Mouse (Mus musculus): Measurements from ENCODE around the gene Mtmr11.

The Mtmr11 gene

DNA sequence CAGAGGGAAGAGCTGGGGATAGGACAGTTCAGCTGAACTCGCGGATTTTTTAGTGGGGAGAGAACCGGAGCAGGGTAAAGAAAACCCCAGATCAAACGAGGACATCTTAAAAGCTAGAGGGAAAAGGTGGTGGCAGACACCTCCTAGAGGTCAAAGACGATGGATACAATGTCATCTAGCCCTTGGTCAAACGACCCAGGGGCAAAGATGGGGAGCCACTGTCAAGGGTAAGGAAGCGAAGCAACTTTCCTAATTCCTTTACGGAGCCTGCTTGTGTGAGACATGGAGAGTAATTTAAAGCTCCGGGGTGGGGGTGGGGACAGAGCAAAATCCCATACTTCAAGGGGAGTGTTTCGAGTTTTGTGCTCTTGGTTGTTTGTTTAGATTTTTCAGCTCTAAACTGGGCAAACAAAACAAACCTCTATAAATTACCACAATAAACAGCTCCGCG lies 57.4 kb downstream of the Mtmr11 start:
- DNase-seq (ENCODE audit: low spot score) = peak; percentile 63

DNA sequence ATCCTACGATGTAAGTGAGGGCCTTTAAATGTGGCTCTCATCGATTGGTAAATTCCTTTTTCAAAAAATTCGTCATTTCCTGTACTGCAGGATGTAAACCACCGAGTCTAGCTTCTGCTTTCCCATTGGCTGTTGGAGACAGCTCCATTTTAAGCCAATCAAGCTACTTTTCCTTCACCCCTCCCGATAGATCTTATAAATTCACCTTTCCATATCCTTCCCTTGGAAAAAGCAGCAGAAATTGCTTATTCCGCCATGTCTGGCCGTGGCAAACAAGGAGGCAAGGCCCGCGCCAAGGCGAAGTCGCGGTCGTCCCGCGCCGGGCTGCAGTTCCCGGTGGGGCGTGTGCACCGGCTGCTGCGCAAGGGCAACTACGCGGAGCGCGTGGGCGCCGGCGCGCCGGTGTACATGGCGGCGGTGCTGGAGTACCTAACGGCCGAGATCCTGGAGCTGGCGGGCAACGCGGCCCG lies 57.9 kb downstream of the Mtmr11 start, which contains the start of the genes Bola1 and Hist2h2ab:
TSS of gene Bola1 (minus strand) at position 49 of the 470 bp plus-strand sequence.
TSS of gene Hist2h2ab (plus strand) at position 205 of the 470 bp plus-strand sequence.
- DNase-seq (ENCODE audit: low spot score) = peak; percentile 87

- peak; percentile 67 for DNase-seq (ENCODE audit: low spot score)
These were observed 58.4 kb downstream of the Mtmr11 start for GRCm38 (mm10) chr3:96220131-96220764.

DNA sequence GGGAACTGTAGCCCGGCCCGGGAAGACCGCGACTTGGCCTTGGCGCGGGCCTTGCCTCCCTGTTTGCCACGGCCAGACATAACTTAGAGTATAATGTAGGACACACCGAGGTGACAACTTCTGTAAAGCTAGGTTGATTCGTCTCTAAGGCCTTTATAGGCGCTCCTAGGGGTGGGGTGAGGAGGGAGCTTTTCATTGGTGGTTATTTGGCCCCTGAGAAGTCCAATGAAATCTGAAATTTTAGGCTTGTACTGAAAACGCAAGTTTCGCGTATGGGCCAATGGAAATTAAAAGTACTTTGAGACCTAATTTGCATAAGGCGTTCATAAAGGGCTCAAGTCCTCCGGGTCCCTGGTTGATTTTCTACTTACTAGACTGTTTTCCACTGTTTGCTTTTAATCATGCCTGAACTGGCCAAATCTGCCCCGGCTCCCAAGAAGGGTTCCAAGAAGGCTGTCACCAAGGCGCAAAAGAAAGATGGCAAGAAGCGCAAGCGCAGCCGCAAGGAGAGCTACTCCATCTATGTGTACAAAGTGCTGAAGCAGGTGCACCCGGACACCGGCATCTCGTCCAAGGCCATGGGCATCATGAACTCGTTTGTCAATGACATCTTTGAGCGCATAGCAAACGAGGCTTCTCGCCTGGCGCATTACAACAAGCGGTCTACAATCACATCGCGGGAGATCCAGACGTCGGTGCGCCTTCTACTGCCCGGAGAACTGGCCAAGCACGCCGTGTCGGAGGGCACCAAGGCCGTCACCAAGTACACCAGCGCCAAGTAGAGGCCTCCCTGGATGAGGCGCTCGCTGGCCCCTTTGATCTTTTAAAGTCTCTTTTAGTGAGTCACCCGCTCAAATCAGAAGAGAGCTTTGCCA lies 59.2 kb downstream of the Mtmr11 start, which contains the start of the genes Hist2h2ac and Hist2h2be:
TSS of gene Hist2h2ac (minus strand) at position 116 of the 875 bp plus-strand sequence.
TSS of gene Hist2h2be (plus strand) at position 355 of the 875 bp plus-strand sequence.
- peak; percentile 94 for DNase-seq (ENCODE audit: low spot score)

Data from MN1 (cell line).